Mouse (Mus musculus) intestine, postnatal 0 days (tissue): Measurements from ENCODE around the gene Iqcd. TPM values are rescaled to one million over a fixed set of nuclear protein-coding genes. Genes with fewer than 3 reads are reported as not detected.

Experiments used
- ATAC-seq: fragments of 200-750 bp; cut with Nextera tagmentation; 2 replicates; pipeline ENCODE4 v1.8.0; 2017; ENCODE audit warnings: mild to moderate bottlenecking, moderate TSS enrichment, moderate library complexity
- H3K27ac ChIP-seq: fragments of 300-500 bp; sonication (generic); 2 replicates; pipeline ENCODE4 v1.5.1; 2014; ENCODE audit warnings: mild to moderate bottlenecking, low read depth, low read length, moderate library complexity
- H3K27me3 ChIP-seq: fragments of 300-500 bp; sonication (generic); replicated peaks from 2 replicates; pipeline ENCODE4 v1.6.1; 2014; ENCODE audit warnings: low read length, mixed read lengths; ENCODE audit not compliant: control insufficient read depth, insufficient read depth
- H3K36me3 ChIP-seq: fragments of 300-500 bp; sonication (generic); 2 replicates; pipeline ENCODE4 v1.6.1; 2014; ENCODE audit warnings: mild to moderate bottlenecking, moderate library complexity; ENCODE audit not compliant: control insufficient read depth, insufficient read depth
- H3K4me1 ChIP-seq: fragments of 300-500 bp; sonication (generic); replicated peaks from 2 replicates; pipeline ENCODE4 v1.6.1; 2014; ENCODE audit warnings: antibody characterized with exemption, low read length, mixed read lengths; ENCODE audit not compliant: control insufficient read depth, insufficient read depth
- H3K4me2 ChIP-seq: fragments of 300-500 bp; sonication (generic); replicated peaks from 2 replicates; pipeline ENCODE4 v1.6.1; 2014; ENCODE audit warnings: low read depth, mild to moderate bottlenecking, moderate library complexity
- H3K4me3 ChIP-seq: fragments of 300-500 bp; sonication (generic); 2 replicates; pipeline ENCODE4 v1.5.1; 2014; ENCODE audit warnings: low read depth, low read length
- H3K9ac ChIP-seq: fragments of 300-500 bp; sonication (generic); 2 replicates; pipeline ENCODE4 v1.6.1; 2014; ENCODE audit warnings: mild to moderate bottlenecking, low read depth, low read length
- H3K9me3 ChIP-seq: fragments of 300-500 bp; sonication (generic); 2 replicates; pipeline ENCODE4 v1.6.1; 2016; ENCODE audit warnings: mixed run types; ENCODE audit not compliant: control insufficient read depth
- CTCF ChIP-seq: sonication (generic); IDR thresholded peaks from 2 replicates; pipeline ENCODE4 v1.5.1; 2016; ENCODE audit warnings: low read depth, mild to moderate bottlenecking, control low read depth, antibody characterized with exemption, moderate library complexity
- WGBS: fragments of 180-500 bp; shearing (Covaris S2); extraction: QIAGEN DNeasy Blood & Tissue Kit; methylation state at CpG from one replicate; pipeline ENCODE4 v1.1.7; 2014; 5-methylcytosine and 5-hydroxymethylcytosine counted together
- polyA plus RNA-seq: library from polyadenylated mRNA; unstranded; fragments of >200 nt; fragmentation: Nextera tagmentation; extraction: Ambion mirVana; gene quantifications from 2 replicates; pipeline ENCODE4 v1.2.1, GENCODE M21; 2015

The Iqcd gene
- polyA plus RNA-seq, 1 experiment from 2014 or later: 0.47 TPM

DNA sequence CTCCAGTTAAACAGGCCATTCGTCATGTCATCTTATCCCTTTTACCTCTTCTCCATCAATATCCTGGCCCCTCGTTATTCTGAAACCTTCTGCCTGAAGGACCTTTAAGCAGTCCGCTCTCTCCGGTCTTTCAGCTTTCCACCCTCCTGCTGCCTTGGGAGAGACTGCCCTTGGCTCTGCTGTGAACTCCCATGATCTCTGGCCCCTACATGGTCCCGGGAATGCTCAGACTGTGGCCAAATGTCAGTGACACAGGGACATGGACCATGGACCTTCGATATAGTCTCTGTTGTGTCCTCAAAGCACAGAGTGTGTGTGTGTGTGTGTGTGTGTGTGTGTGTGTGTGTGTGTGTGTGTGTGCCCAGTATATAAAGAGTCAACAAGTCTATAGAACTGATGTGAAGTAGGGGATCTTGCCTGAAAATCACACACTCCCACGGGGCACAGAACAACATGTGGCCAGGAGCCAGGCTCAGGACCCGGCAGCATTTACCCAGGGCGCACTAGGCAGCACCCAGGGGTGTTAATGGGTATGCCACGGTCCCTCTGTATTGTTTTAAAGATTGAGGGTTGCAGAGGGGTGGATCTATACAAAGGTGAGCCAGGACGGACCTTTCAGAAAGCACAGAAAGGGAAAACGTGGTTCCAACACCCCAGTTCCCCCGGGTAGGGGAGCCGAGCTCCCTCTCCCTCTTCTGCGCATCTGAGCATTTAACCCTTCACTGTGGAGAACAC, 23.5 kb upstream of the Iqcd start:
- no peak overlapping the region for H3K9ac ChIP-seq
- no peaks in the 10 kb centered on the region; the same call in 1 of the 2 replicates for H3K36me3 ChIP-seq
- no peaks in the 10 kb centered on the region for H3K27me3 ChIP-seq
- WGBS: 55% methylated on average over 15 of the region's 15 CpGs
- no peak overlapping the region for H3K4me3 ChIP-seq
- H3K4me1 ChIP-seq: peaks cover 24% of the 10 kb centered on the region
- H3K9me3 ChIP-seq: no peaks in the 10 kb centered on the region
- no peak for TF ChIP-seq CTCF
- no peak for ATAC-seq
- H3K4me2 ChIP-seq: no peak overlapping the region
- no peak overlapping the region for H3K27ac ChIP-seq

DNA sequence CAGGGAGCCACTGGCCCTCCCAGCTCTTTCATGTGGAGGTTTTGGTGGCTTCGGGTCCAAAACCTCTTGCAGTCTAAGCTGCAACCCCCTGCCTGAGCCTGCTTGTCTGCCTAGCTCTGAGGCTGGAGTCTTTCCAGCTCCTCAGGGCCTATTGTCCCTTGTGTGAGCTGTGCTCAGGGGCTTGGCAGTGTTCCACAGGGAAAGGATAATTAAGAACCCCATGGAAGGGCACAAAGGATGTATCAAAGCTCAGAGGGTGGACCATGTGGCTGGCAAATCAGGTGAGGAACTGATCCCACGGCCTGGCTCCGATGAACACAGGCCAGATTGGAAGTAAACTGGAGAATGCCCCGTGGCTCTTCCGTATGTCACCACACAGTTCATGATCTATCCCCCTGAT, 22.7 kb upstream of the Iqcd start:
- Histone ChIP-seq H3K4me2 (no peak overlapping the region), H3K4me1 (peaks cover 20% of the 10 kb centered on the region), H3K9ac (no peak overlapping the region), H3K27ac (0 out of 2 replicates have a peak overlapping the region, but pooled peaks have one; percentile 15), H3K4me3 (no peak overlapping the region), H3K36me3 (no peaks in the 10 kb centered on the region; the same call in 1 of the 2 replicates), H3K9me3 (no peaks in the 10 kb centered on the region), H3K27me3 (no peaks in the 10 kb centered on the region)
- ATAC-seq: no peak
- 75% methylated on average over 5 of the region's 5 CpGs for WGBS
- TF ChIP-seq CTCF: no peak

- Histone ChIP-seq H3K4me3 (no peak overlapping the region), H3K27me3 (no peaks in the 10 kb centered on the region), H3K9me3 (no peaks in the 10 kb centered on the region), H3K4me2 (no peak overlapping the region), H3K9ac (no peak overlapping the region), H3K27ac (peak overlapping the region; percentile 50), H3K36me3 (peaks cover 4% of the 10 kb centered on the region; the same call in 1 of the 2 replicates), H3K4me1 (peaks cover 20% of the 10 kb centered on the region)
- 50% methylated on average over 9 of the region's 9 CpGs for WGBS
- ATAC-seq: no peak
- no peak for TF ChIP-seq CTCF
Measured at GRCm38 (mm10) chr5:120566681-120567252, 22.0 kb upstream of the Iqcd start.

DNA sequence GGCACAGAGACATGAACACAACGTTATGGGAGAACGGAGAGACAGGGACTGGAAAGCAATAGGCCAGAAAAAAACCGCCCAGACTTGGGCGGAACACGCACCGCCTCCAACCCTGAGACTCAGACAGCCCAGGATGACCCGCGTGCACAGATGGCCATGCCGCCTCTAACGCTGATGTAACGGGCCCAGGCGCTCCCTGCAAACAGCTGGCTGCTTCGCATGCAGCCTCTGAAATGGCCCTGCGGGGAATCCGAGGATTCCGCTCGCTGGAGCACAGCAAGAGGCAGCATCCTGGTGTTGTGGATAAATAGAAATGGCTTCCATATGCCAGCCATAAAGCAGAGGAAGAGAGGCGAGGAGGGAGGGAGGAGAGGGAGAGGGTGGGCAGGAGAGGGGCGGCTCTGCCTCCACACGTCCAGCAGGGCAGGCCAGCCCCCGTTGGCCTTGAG, 21.5 kb upstream of the Iqcd start:
- H3K36me3 ChIP-seq: peaks cover 5% of the 10 kb centered on the region; the same call in 1 of the 2 replicates
- ATAC-seq: no peak
- H3K9me3 ChIP-seq: no peaks in the 10 kb centered on the region
- H3K27ac ChIP-seq: peak overlapping the region; percentile 50
- H3K4me2 ChIP-seq: no peak overlapping the region
- WGBS: 47% methylated on average over 21 of the region's 21 CpGs
- no peak for TF ChIP-seq CTCF
- no peak overlapping the region for H3K9ac ChIP-seq
- H3K4me1 ChIP-seq: peaks cover 20% of the 10 kb centered on the region
- no peak overlapping the region for H3K4me3 ChIP-seq
- no peaks in the 10 kb centered on the region for H3K27me3 ChIP-seq

GRCm38 (mm10) chr5:120567761-120568211, 21.0 kb upstream of the Iqcd start:
- H3K27me3 ChIP-seq: no peaks in the 10 kb centered on the region
- H3K9me3 ChIP-seq: no peaks in the 10 kb centered on the region
- WGBS: 75% methylated on average over 14 of the region's 14 CpGs
- H3K4me1 ChIP-seq: peaks cover 20% of the 10 kb centered on the region
- H3K9ac ChIP-seq: no peak overlapping the region
- peaks cover 5% of the 10 kb centered on the region; the same call in 1 of the 2 replicates for H3K36me3 ChIP-seq
- no peak overlapping the region for H3K4me2 ChIP-seq
- ATAC-seq: no peak
- no peak for TF ChIP-seq CTCF
- H3K27ac ChIP-seq: peak overlapping the region; percentile 50
- no peak overlapping the region for H3K4me3 ChIP-seq

GRCm38 (mm10) chr5:120568336-120568768, 20.5 kb upstream of the Iqcd start:
- Histone ChIP-seq H3K27me3 (no peaks in the 10 kb centered on the region), H3K4me1 (peaks cover 20% of the 10 kb centered on the region), H3K27ac (no peak overlapping the region), H3K36me3 (peaks cover 11% of the 10 kb centered on the region), H3K9me3 (no peaks in the 10 kb centered on the region), H3K9ac (no peak overlapping the region), H3K4me2 (no peak overlapping the region), H3K4me3 (no peak overlapping the region)
- no peak for TF ChIP-seq CTCF
- ATAC-seq: no peak
- WGBS: 65% methylated on average over 9 of the region's 9 CpGs
